Mouse (Mus musculus) midbrain, embryonic 11.5 days (tissue): Measurements from ENCODE around the gene Inka2. TPM values are rescaled to one million over a fixed set of nuclear protein-coding genes. Genes with fewer than 3 reads are reported as not detected.
A peak's percentile ranks its signal among the peaks of the same experiment; 100 is the strongest.

Source experiments
- ATAC-seq: fragments of 200-750 bp; cut with Nextera tagmentation; 2 replicates; pipeline ENCODE4 v1.8.0; 2017; ENCODE audit warnings: moderate TSS enrichment, moderate library complexity; ENCODE audit not compliant: low FRiP score
- DNase-seq: peaks from one replicate; pipeline ENCODE4 v3.0.0; 2015; ENCODE audit warnings: low spot score; ENCODE audit errors: missing footprints
- H3K27ac ChIP-seq: fragments of 300-500 bp; sonication (generic); 2 replicates; pipeline ENCODE4 v1.5.1; 2014; ENCODE audit warnings: low read depth, low read length
- H3K27me3 ChIP-seq: fragments of 300-500 bp; sonication (generic); 2 replicates; pipeline ENCODE4 v1.6.1; 2014; ENCODE audit warnings: mild to moderate bottlenecking, low read length, moderate library complexity, mixed read lengths; ENCODE audit not compliant: control insufficient read depth, insufficient read depth
- H3K36me3 ChIP-seq: fragments of 300-500 bp; sonication (generic); 2 replicates; pipeline ENCODE4 v1.6.1; 2014; ENCODE audit warnings: mild to moderate bottlenecking, low read length, moderate library complexity, mixed read lengths; ENCODE audit not compliant: control insufficient read depth, insufficient read depth
- H3K4me1 ChIP-seq: fragments of 300-500 bp; sonication (generic); 2 replicates; pipeline ENCODE4 v1.6.1; 2014; ENCODE audit warnings: low read length; ENCODE audit not compliant: control insufficient read depth, insufficient read depth
- H3K4me2 ChIP-seq: fragments of 300-500 bp; sonication (generic); 2 replicates; pipeline ENCODE4 v1.6.1; 2014; ENCODE audit warnings: mild to moderate bottlenecking, moderate library complexity
- H3K4me3 ChIP-seq: fragments of 300-500 bp; sonication (generic); 2 replicates; pipeline ENCODE4 v1.5.1; 2014; ENCODE audit warnings: low read depth, low read length
- H3K9ac ChIP-seq: fragments of 300-500 bp; sonication (generic); 2 replicates; pipeline ENCODE4 v1.6.1; 2014; ENCODE audit warnings: low read length
- H3K9me3 ChIP-seq: fragments of 300-500 bp; sonication (generic); 2 replicates; pipeline ENCODE4 v1.6.1; 2016; ENCODE audit warnings: low read length; ENCODE audit not compliant: control insufficient read depth
- WGBS: fragments of 180-500 bp; shearing (Covaris S2); extraction: QIAGEN DNeasy Blood & Tissue Kit; methylation state at CpG from one replicate; pipeline ENCODE4 v1.1.7; 2014; 5-methylcytosine and 5-hydroxymethylcytosine counted together
- polyA plus RNA-seq: library from polyadenylated mRNA; unstranded; fragments of >200 nt; fragmentation: Nextera tagmentation; extraction: Ambion mirVana; gene quantifications from 2 replicates; pipeline ENCODE4 v1.2.1, GENCODE M21; 2014

The Inka2 gene
- polyA plus RNA-seq, 1 experiment from 2014 or later, result 0.56 TPM

DNA sequence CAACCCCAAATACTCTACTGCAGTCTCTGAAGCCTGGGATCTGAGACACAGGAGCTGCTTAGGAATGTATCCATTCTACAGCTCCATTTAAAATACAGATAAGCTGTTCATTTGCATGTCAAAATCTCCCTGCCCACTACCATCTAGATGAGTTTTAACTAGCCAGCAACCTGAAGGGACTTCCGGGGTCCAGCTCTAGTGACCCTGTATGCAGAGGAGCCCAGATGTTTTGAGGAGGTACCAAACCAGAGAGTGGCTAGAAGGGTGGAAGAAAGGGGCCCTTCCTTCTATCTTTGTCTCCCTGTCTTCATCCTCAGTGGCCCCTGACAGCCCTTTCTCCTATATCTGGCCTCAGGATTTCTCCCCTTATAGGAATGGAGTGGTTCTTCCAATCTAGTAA, 33.6 kb upstream of the Inka2 start:
- ATAC-seq (no peak), DNase-seq (peak; percentile 23)
- 80% methylated on average over 1 of the region's 1 CpGs for WGBS
- Histone ChIP-seq H3K4me2 (no peak overlapping the region), H3K9ac (no peak overlapping the region), H3K36me3 (no peaks in the 10 kb centered on the region), H3K9me3 (no peaks in the 10 kb centered on the region), H3K4me1 (no peaks in the 10 kb centered on the region), H3K27ac (no peak overlapping the region), H3K27me3 (no peaks in the 10 kb centered on the region), H3K4me3 (no peak overlapping the region)

DNA sequence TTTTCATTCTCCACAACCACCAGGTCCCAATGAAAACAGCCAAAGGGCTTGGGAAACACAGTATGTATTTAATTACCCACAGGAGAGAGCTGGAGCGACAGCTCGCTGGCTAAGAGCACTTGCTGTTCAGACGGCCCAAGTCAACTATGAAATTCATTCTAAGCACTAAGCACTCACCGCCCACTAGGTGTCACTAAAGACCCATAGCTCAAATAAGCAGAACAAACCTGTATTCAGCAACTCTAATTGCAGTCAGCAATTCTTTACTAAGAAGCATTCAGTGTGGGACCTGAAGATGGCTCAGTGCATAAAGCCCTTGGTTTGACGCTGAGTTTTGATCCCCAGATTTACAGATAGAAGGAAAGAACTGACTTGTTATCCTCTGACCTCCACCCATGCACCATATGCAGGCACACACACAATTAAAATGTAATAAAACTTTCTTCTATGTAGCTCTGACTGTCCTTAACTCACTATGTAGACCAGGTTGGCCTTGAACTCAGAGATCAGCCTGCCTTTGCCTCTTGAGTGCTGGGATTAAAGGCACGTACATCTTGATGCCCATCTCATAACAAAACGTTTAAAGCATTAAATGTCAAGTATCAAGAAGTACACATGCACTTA, 29.7 kb upstream of the Inka2 start:
- no peaks in the 10 kb centered on the region for H3K27me3 ChIP-seq
- no peak overlapping the region for H3K4me2 ChIP-seq
- ATAC-seq, result peak; percentile 69
- peaks cover 14% of the 10 kb centered on the region for H3K36me3 ChIP-seq
- no peak overlapping the region for H3K9ac ChIP-seq
- no peaks in the 10 kb centered on the region for H3K4me1 ChIP-seq
- WGBS, result 18% methylated on average over 7 of the region's 7 CpGs
- DNase-seq, result peak; percentile 94
- no peak overlapping the region for H3K27ac ChIP-seq
- no peaks in the 10 kb centered on the region for H3K9me3 ChIP-seq
- H3K4me3 ChIP-seq, result no peak overlapping the region

DNA sequence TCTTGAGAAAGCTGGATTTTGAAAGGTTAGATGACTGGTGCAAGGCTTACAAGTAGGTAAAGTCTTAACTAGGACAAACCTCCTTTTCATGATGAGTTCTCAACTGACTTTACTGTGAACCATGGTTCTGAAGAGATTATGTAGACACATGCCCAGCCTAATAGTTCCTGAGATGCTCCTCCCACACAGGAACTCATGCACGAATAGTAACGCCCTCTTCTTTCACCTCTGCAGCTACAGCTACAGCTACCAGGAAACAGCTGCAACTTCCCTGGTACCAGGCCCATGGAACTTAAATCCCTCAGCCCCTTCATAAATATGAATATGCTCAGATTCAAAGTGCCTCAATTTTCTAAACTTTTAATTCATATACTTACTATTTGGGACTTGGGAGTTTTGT, 28.5 kb upstream of the Inka2 start:
- ATAC-seq, result no peak
- Histone ChIP-seq H3K27ac (no peak overlapping the region), H3K9me3 (no peaks in the 10 kb centered on the region), H3K27me3 (no peaks in the 10 kb centered on the region), H3K4me1 (no peaks in the 10 kb centered on the region), H3K4me2 (no peak overlapping the region), H3K4me3 (no peak overlapping the region), H3K36me3 (peaks cover 14% of the 10 kb centered on the region), H3K9ac (no peak overlapping the region)
- no peak for DNase-seq
- 52% methylated on average over 2 of the region's 2 CpGs for WGBS

DNA sequence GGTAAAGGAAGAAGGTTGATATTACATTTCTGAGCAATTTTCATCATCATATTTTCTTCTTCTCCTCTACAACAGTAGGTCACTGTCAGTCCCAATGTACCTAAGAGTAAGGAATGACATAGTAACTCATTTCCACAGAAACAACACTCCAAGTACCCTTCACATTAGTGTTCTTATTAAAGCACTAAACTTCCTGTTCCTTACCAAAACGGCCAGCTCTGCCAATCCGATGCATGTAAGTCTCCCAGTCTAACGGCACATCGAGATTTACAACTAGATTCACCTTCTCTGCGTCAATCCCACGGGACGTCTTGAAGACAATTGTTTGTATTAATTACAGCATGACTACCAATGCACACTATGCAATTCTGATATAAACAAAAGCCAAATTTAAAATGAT, 24.1 kb upstream of the Inka2 start:
- Histone ChIP-seq H3K27me3 (no peaks in the 10 kb centered on the region), H3K27ac (no peak overlapping the region), H3K9me3 (no peaks in the 10 kb centered on the region), H3K4me1 (no peaks in the 10 kb centered on the region), H3K4me3 (no peak overlapping the region), H3K9ac (no peak overlapping the region), H3K36me3 (peaks cover 20% of the 10 kb centered on the region), H3K4me2 (no peak overlapping the region)
- DNase-seq (peak; percentile 80), ATAC-seq (no peak)
- 95% methylated on average over 7 of the region's 7 CpGs for WGBS

DNA sequence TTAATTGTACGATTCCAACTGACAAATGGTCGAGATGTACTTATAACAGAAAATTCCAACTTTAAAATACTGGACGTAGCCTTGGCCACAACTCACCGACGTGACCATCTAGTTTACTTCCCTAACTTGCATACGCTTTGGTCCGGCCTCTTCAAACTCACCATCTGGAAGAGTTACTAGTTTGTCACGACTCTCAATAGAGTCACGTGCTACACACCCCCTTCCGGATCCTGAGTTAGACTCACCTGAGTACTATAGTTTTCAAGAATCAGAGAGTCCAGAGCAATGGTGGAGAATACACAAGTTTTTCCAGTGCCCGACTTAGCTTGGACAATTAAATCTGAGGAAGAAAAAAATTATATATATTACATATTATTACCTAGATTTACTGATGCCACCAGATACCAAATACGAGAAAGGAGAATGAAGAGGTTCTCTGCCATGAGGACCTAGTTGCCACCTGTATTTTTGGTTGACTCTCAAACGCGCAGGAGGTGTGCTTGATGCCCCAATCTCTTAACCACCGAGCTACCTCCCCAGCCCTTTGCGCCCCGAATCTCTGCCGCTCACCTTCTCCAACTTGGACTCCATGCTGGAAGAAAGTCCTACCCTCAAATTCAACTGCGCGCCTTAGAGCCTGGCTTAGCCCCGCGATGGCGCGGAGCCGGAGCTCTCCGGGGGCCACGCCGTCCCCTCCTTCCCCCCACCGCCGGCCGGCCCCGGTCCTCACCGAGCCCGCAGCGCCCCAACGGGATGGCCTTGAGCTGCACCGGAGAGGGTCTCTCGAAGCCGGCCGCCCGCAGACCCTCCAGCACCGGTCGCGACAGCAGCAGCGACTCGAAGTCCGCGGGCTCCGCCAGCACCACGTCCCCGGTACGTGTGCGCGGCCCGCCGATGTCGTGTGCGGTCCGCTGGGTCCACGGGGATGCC, 17.7 kb upstream of the Inka2 start:
- ATAC-seq (peak; percentile 80; the same call in 1 of the 2 replicates), DNase-seq (peak; percentile 91)
- Histone ChIP-seq H3K4me2 (peak overlapping the region; percentile 74), H3K36me3 (peaks cover 6% of the 10 kb centered on the region; the same call in 1 of the 2 replicates), H3K9me3 (no peaks in the 10 kb centered on the region), H3K4me3 (peak overlapping the region; percentile 92), H3K4me1 (peaks cover 8% of the 10 kb centered on the region; the same call in 1 of the 2 replicates), H3K27ac (peak overlapping the region; percentile 74), H3K27me3 (no peaks in the 10 kb centered on the region), H3K9ac (peak overlapping the region; percentile 93)
- WGBS, result 10% methylated on average over 58 of the region's 60 CpGs

DNA sequence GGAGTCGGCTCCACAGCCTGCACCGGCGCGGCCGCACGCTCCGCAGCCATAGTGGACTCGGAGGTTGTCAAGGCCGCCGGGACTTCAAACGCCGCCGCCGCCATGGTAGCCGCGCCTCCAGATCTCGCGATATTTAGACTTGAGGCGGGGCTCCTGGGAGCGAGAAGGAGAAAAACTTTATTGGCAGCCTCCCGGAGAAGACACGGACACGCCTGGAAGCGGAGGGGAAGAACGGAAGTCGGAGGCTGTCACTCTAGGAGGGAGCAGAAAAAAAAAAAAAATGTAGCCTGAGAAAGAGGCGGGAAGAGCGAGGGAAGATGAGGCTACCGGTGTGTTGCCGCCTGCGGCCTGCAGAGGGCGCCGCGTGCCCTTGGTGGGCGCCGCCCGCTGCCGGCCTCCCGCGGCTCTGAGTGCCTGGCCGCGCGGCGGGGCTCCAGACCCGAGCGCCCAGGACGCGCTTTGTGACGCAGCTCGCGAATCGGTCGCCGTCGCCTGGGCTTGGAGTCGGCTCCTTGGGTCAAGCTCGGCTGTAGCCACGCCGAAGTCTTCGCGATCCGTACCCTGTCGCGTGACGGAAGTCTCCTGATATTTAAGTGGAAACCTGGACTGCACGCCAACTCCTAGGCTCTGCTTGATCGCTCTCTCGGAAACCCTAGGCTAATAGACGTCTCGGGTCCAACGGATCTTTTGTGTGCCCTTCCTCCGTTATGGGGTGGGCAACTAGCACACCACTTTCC, 16.9 kb upstream of the Inka2 start, which contains the start of gene Ddx20:
Gene Ddx20, minus strand, starts transcription at position 251 of the 737 bp plus-strand sequence.
- Histone ChIP-seq H3K9ac (peak within 1 kb of the TSS; percentile 93), H3K4me3 (peak within 1 kb of the TSS; percentile 92), H3K4me2 (peak within 1 kb of the TSS; percentile 74), H3K9me3 (no peaks in the 10 kb centered on the region), H3K4me1 (peaks cover 8% of the 10 kb centered on the region; the same call in 1 of the 2 replicates), H3K27me3 (no peaks in the 10 kb centered on the region), H3K36me3 (peaks cover 4% of the 10 kb centered on the region; the same call in 1 of the 2 replicates), H3K27ac (peak within 1 kb of the TSS; percentile 74)
- ATAC-seq (peak; percentile 97), DNase-seq (peak; percentile 99)
- under 1% methylated on average over 72 of the region's 72 CpGs for WGBS

DNA sequence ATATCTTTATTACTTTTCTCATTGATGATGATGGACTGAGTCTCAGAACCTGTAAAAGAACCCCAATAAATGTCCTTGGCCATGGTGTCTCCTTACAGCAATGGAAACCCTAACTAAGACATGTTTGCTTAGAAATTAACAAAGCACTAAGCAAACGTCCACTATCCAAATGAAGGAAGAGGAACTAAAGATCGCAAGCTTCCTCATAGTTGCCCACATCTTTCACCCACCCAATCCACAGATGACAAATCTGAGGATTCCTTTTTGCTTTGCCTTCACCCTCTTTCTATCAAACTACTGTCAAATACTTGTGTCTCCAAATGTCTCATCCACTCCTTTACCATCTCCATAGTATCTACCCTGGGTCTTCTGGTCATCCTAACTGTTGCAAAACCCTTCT, 15.9 kb upstream of the Inka2 start:
- 92% methylated on average over 2 of the region's 2 CpGs for WGBS

DNA sequence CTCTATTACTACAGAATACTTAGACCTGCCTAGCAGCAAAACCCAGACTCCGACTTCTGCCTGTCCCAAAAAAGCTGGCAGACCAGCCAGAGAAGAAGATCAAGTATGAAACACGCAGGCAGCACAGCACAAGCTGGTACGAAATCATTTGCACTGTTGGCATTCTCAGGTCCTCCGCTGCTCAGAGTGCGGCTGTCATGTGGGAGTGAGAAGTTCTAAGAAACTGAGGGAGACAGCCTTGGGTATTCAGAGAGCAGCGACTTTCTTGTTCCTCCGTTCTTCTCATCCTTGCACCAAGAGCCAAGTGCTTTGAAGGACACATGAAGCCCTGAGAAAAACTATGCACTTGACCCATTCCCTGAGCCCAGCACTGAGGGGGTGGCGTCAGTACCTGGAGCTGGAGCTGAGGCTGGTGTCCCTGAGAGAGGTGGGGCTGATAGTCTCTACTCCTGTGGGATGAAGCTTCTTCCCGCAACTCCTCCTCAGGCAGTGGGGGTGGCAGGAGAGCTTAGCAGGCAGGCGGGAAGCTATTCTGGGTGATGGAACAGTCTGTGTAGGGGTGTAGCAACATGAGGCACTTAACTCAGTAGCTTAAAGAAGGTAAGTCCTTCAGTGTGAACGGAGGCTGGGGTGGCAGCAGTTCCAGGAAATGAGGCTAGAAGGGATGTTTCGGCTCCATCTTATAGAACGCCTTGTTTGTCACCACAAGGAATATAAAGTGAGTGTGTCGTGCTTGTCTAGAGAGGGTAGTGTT, 10.9 kb upstream of the Inka2 start:
- Histone ChIP-seq H3K9ac (no peak overlapping the region), H3K9me3 (no peaks in the 10 kb centered on the region), H3K27ac (no peak overlapping the region), H3K4me1 (peaks cover 21% of the 10 kb centered on the region), H3K4me2 (no peak overlapping the region), H3K36me3 (no peaks in the 10 kb centered on the region), H3K4me3 (no peak overlapping the region), H3K27me3 (no peaks in the 10 kb centered on the region)
- WGBS, result 79% methylated on average over 14 of the region's 14 CpGs
- ATAC-seq, result no peak
- no peak for DNase-seq

More for the DNA sequence above, 15.9 kb upstream of the Inka2 start:
- Histone ChIP-seq H3K36me3 (peaks cover 4% of the 10 kb centered on the region; the same call in 1 of the 2 replicates), H3K4me1 (peaks cover 8% of the 10 kb centered on the region; the same call in 1 of the 2 replicates), H3K4me2 (peak overlapping the region; percentile 74; the same call in 1 of the 2 replicates), H3K27ac (no peak overlapping the region), H3K4me3 (no peak overlapping the region), H3K9ac (no peak overlapping the region), H3K27me3 (no peaks in the 10 kb centered on the region), H3K9me3 (no peaks in the 10 kb centered on the region)
- no peak for ATAC-seq
- no peak for DNase-seq
